Mouse (Mus musculus) ovary, adult 10 weeks (tissue): ENCODE data around the gene Hmgxb4. TPM values are rescaled to one million over a fixed set of nuclear protein-coding genes. Genes with fewer than 3 reads are reported as not detected.

Source experiments
- polyA plus RNA-seq: library from polyadenylated mRNA; stranded (reverse); fragments of 350-450 nt; fragmentation: Illumina TruSeq; extraction: RNeasy Lipid Tissue Mini Kit (QIAGEN cat#74804); gene quantifications from one replicate; pipeline ENCODE4 v1.2.3, GENCODE M21; 2014

The Hmgxb4 gene
- 43.0 TPM for polyA plus RNA-seq

DNA sequence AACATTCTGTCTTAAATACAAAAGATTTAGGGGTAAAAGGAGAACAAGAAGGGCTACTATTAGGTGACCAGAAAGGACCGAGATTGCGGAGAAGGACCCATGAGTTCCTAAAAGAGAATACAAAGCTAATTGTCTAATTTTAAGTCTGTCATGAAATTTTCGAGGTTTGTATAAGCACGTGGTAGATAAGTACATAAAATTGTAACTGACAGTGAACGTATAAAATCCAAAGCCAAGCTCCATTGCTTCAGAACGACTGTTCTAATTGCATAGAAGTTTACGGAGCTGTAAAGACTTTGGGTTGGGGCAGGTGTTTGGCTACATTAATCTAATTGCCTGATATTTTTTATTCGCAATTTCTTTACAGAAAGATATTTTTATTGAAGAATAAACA, at the start of gene Hmgxb4:
Gene Hmgxb4 (plus strand): TSS at position 276 of the 394 bp plus-strand sequence.

DNA sequence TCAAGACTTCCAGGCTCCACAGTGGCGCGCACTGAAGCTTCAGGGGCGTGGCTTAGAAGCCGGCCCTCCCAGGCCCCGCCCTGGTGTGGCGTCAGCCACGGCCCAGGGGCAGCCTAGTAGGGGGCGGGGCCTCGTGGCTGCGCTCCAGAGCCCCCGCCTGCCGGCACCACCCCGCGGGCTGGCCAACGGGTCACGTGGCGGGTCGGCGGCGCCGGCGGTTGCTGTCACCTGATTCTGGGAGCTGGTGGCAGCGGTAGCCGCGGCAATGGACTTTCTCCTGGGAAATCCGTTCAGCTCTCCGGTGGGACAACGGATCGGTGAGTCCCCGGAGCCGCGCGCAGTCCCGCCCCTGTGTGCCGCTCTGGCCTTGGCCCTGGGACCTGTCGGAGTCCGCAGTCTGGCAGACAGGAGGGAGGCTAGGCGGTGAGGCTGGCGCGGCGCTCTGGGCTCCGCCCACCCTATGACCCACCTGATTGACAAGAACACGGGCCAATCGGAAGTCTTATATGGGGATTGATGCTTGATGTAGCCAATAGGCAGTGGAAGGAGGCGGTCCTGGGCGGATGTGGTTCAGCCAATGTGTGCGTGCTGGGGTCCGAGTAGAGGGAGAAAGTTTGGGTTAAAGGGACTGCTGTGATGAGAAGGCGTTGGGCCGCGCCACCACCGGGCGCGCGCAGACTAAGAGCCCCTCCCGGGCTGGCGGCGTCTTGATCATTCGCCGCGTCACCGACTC, 40.5 kb downstream of the Hmgxb4 start, which contains the start of gene Tom1:
Gene Tom1 (plus strand): TSS at position 195 of the 733 bp plus-strand sequence.

Other genes with a start within 250 kb of the Hmgxb4 start
- not detected for gene Isx, start 120.2 kb upstream of the Hmgxb4 start, polyA plus RNA-seq
- gene Tom1, start 40.3 kb downstream of the Hmgxb4 start, polyA plus RNA-seq, result 0.66 TPM
- 5.5 TPM for gene Hmox1, start 100.3 kb downstream of the Hmgxb4 start, polyA plus RNA-seq
- 5.1 TPM for gene Mcm5, start 116.2 kb downstream of the Hmgxb4 start, polyA plus RNA-seq
- 0.46 TPM for gene Rasd2, start 220.6 kb downstream of the Hmgxb4 start, polyA plus RNA-seq